Mouse (Mus musculus) neural tube, embryonic 14.5 days (tissue): ENCODE measurements around the gene Dthd1. TPM values are rescaled to one million over a fixed set of nuclear protein-coding genes. Genes with fewer than 3 reads are reported as not detected.

Source experiments
- ATAC-seq: fragments of 200-750 bp; cut with Nextera tagmentation; 2 replicates; pipeline ENCODE4 v1.8.0; 2017; ENCODE audit warnings: low read depth, mild to moderate bottlenecking, moderate TSS enrichment, moderate library complexity
- H3K27ac ChIP-seq: fragments of 300-500 bp; sonication (generic); 2 replicates; pipeline ENCODE4 v1.5.1; 2014; ENCODE audit warnings: low read depth, mild to moderate bottlenecking, control low read depth, low read length, moderate library complexity, mixed read lengths
- H3K27me3 ChIP-seq: fragments of 300-500 bp; sonication (generic); 2 replicates; pipeline ENCODE4 v1.6.1; 2014; ENCODE audit warnings: low read length; ENCODE audit not compliant: control insufficient read depth, insufficient read depth
- H3K36me3 ChIP-seq: fragments of 300-500 bp; sonication (generic); 2 replicates; pipeline ENCODE4 v1.6.1; 2014; ENCODE audit warnings: low read length, mixed read lengths; ENCODE audit not compliant: control insufficient read depth, insufficient read depth
- H3K4me1 ChIP-seq: fragments of 300-500 bp; sonication (generic); 2 replicates; pipeline ENCODE4 v1.6.1; 2014; ENCODE audit warnings: low read length; ENCODE audit not compliant: control insufficient read depth, insufficient read depth
- H3K4me2 ChIP-seq: fragments of 300-500 bp; sonication (generic); 2 replicates; pipeline ENCODE4 v1.6.1; 2014; ENCODE audit warnings: mild to moderate bottlenecking, low read depth, low read length, control low read depth
- H3K4me3 ChIP-seq: fragments of 300-500 bp; sonication (generic); 2 replicates; pipeline ENCODE4 v1.5.1; 2014; ENCODE audit warnings: low read depth, low read length, control low read depth, mixed read lengths
- H3K9ac ChIP-seq: fragments of 300-500 bp; sonication (generic); replicated peaks from 2 replicates; pipeline ENCODE4 v1.6.1; 2014; ENCODE audit warnings: low read depth, mild to moderate bottlenecking, control low read depth, low read length, mixed read lengths
- H3K9me3 ChIP-seq: fragments of 300-500 bp; sonication (generic); 2 replicates; pipeline ENCODE4 v1.6.1; 2016; ENCODE audit warnings: low read length; ENCODE audit not compliant: control insufficient read depth
- WGBS: fragments of 180-500 bp; shearing (Covaris S2); extraction: QIAGEN DNeasy Blood & Tissue Kit; methylation state at CpG from one replicate; pipeline ENCODE4 v1.1.7; 2014; 5-methylcytosine and 5-hydroxymethylcytosine counted together
- polyA plus RNA-seq: library from polyadenylated mRNA; unstranded; fragments of >200 nt; fragmentation: Nextera tagmentation; extraction: Ambion mirVana; gene quantifications from 2 replicates; pipeline ENCODE4 v1.2.1, GENCODE M21; 2014

Dthd1 gene
- polyA plus RNA-seq, result not detected in 2 replicates

GRCm38 (mm10) chr5:62813402-62814071, at the start of gene Dthd1:
Gene Dthd1 (plus strand): TSS chr5:62813823.
- peak within 1 kb of the TSS; percentile 28; the same call in 1 of the 2 replicates for H3K27ac ChIP-seq
- H3K36me3 ChIP-seq, result no peaks in the 10 kb centered on the region
- H3K4me1 ChIP-seq, result no peaks in the 10 kb centered on the region
- peaks cover 1% of the 10 kb centered on the region for H3K9me3 ChIP-seq
- no peak within 1 kb of the TSS for H3K4me2 ChIP-seq
- 50% methylated on average over 6 of the region's 6 CpGs for WGBS
- H3K27me3 ChIP-seq, result no peaks in the 10 kb centered on the region
- peak; percentile 85 for ATAC-seq
- no peak within 1 kb of the TSS for H3K9ac ChIP-seq
- no peak within 1 kb of the TSS for H3K4me3 ChIP-seq

GRCm38 (mm10) chr5:62764161-62764560, 49.5 kb upstream of the Dthd1 start:
- 68% methylated on average over 5 of the region's 5 CpGs for WGBS
- Histone ChIP-seq H3K4me3 (no peak overlapping the region), H3K9me3 (no peaks in the 10 kb centered on the region), H3K9ac (no peak overlapping the region), H3K4me2 (no peak overlapping the region), H3K36me3 (no peaks in the 10 kb centered on the region), H3K27me3 (peaks cover 2% of the 10 kb centered on the region; the same call in 1 of the 2 replicates), H3K4me1 (no peaks in the 10 kb centered on the region), H3K27ac (no peak overlapping the region)
- ATAC-seq, result no peak

- peak overlapping the region; percentile 71; the same call in 1 of the 2 replicates for H3K9ac ChIP-seq
- H3K9me3 ChIP-seq, result no peaks in the 10 kb centered on the region
- no peak overlapping the region for H3K27ac ChIP-seq
- H3K4me3 ChIP-seq, result peak overlapping the region; percentile 59
- no peaks in the 10 kb centered on the region for H3K36me3 ChIP-seq
- peaks cover 2% of the 10 kb centered on the region; the same call in 1 of the 2 replicates for H3K27me3 ChIP-seq
- H3K4me2 ChIP-seq, result peak overlapping the region; percentile 83
- ATAC-seq, result peak; percentile 74
- H3K4me1 ChIP-seq, result no peaks in the 10 kb centered on the region
- 17% methylated on average over 5 of the region's 5 CpGs for WGBS
Observed at GRCm38 (mm10) chr5:62765459-62765783, 48.2 kb upstream of the Dthd1 start.

- ATAC-seq, result peak; percentile 86
- Histone ChIP-seq H3K4me2 (peak within 1 kb of the TSS; percentile 83), H3K4me1 (no peaks in the 10 kb centered on the region), H3K27ac (no peak within 1 kb of the TSS), H3K9me3 (no peaks in the 10 kb centered on the region), H3K27me3 (peaks cover 2% of the 10 kb centered on the region; the same call in 1 of the 2 replicates), H3K36me3 (no peaks in the 10 kb centered on the region), H3K4me3 (peak within 1 kb of the TSS; percentile 59), H3K9ac (peak within 1 kb of the TSS; percentile 71)
- under 1% methylated on average over 82 of the region's 106 CpGs for WGBS
Observed at GRCm38 (mm10) chr5:62765784-62766701, 47.6 kb upstream of the Dthd1 start, which contains the start of gene Arap2. Gene Arap2 (minus strand): TSS chr5:62766159.

- no peak for ATAC-seq
- Histone ChIP-seq H3K27ac (no peak overlapping the region), H3K36me3 (no peaks in the 10 kb centered on the region), H3K4me2 (no peak overlapping the region), H3K27me3 (no peaks in the 10 kb centered on the region), H3K9me3 (no peaks in the 10 kb centered on the region), H3K4me1 (no peaks in the 10 kb centered on the region), H3K9ac (no peak overlapping the region), H3K4me3 (no peak overlapping the region)
- WGBS, result 85% methylated on average over 11 of the region's 11 CpGs
Observed at GRCm38 (mm10) chr5:62771775-62772599, 41.6 kb upstream of the Dthd1 start.

- no peak for ATAC-seq
- Histone ChIP-seq H3K4me2 (no peak overlapping the region), H3K9ac (no peak overlapping the region), H3K4me3 (no peak overlapping the region), H3K4me1 (no peaks in the 10 kb centered on the region), H3K36me3 (no peaks in the 10 kb centered on the region), H3K27ac (no peak overlapping the region), H3K9me3 (no peaks in the 10 kb centered on the region), H3K27me3 (no peaks in the 10 kb centered on the region)
- 94% methylated on average over 8 of the region's 8 CpGs for WGBS
Observed at GRCm38 (mm10) chr5:62777804-62778203, 35.8 kb upstream of the Dthd1 start.

- Histone ChIP-seq H3K4me1 (no peaks in the 10 kb centered on the region), H3K27me3 (no peaks in the 10 kb centered on the region), H3K4me3 (no peak overlapping the region), H3K9me3 (no peaks in the 10 kb centered on the region), H3K4me2 (no peak overlapping the region), H3K27ac (no peak overlapping the region), H3K36me3 (no peaks in the 10 kb centered on the region), H3K9ac (no peak overlapping the region)
- ATAC-seq, result no peak
- 84% methylated on average over 5 of the region's 5 CpGs for WGBS
Observed at GRCm38 (mm10) chr5:62778682-62779081, 34.9 kb upstream of the Dthd1 start.

GRCm38 (mm10) chr5:62786809-62787208, 26.8 kb upstream of the Dthd1 start:
- 89% methylated on average over 3 of the region's 3 CpGs for whole genome bisulfite sequencing
- Histone ChIP-seq H3K4me3 (no peak overlapping the region), H3K27ac (no peak overlapping the region), H3K36me3 (no peaks in the 10 kb centered on the region), H3K4me1 (no peaks in the 10 kb centered on the region), H3K4me2 (no peak overlapping the region), H3K9ac (no peak overlapping the region), H3K27me3 (no peaks in the 10 kb centered on the region), H3K9me3 (no peaks in the 10 kb centered on the region)
- ATAC-seq, result no peak
